Mouse (Mus musculus): ENCODE data around the gene Ptprcap. TPM values are rescaled to one million over a fixed set of nuclear protein-coding genes. Genes with fewer than 3 reads are reported as not detected.
"Not testable (repeated sequence)": the region's sequence is repeated elsewhere in the genome, so short reads cannot be mapped to it uniquely, and the experiment has no call there.

The Ptprcap gene
- polyA plus RNA-seq, 2 experiments, result 7.0 to 7.8 TPM

- H3K36me3 ChIP-seq (ENCODE audit: control insufficient read depth, insufficient read depth, low read length), result peaks cover 26% of the 10 kb centered on the region
- no peaks in the 10 kb centered on the region for H3K27me3 ChIP-seq (ENCODE audit: control insufficient read depth, insufficient read depth, low read length)
- 3% methylated on average over 38 of the region's 38 CpGs for WGBS
- peak overlapping the region; percentile 55 for H3K4me2 ChIP-seq (replicated peaks; ENCODE audit: low read depth, low read length, severe bottlenecking)
- H3K4me1 ChIP-seq (ENCODE audit: control insufficient read depth, insufficient read depth, low read length), result peaks cover 9% of the 10 kb centered on the region
- H3K27ac ChIP-seq (replicated peaks; ENCODE audit: low read depth, low read length), result peak overlapping the region; percentile 80
- DNase-seq (ENCODE audit: low spot score) (peak; percentile 99), ATAC-seq (ENCODE audit: low FRiP score, low read depth) (peak; percentile 81)
- no peaks in the 10 kb centered on the region for H3K9me3 ChIP-seq (ENCODE audit: control insufficient read depth, low read length)
- H3K4me3 ChIP-seq (replicated peaks; ENCODE audit: low read length), result peak overlapping the region; percentile 46
- H3K9ac ChIP-seq (ENCODE audit: low read depth, low read length, severe bottlenecking), result peak overlapping the region; percentile 66
- 0 out of 2 replicates have a peak, but pooled peaks have one; percentile 38 for TF ChIP-seq POLR2A (IDR thresholded peaks at IDR 0.05; ENCODE audit: borderline replicate concordance, extremely low read depth, insufficient read depth, insufficient read length)
Observed at GRCm38 (mm10) chr19:4121097-4121805, 32.2 kb upstream of the Ptprcap start.

- H3K36me3 ChIP-seq (ENCODE audit: control insufficient read depth, insufficient read depth, low read length), result peaks cover 21% of the 10 kb centered on the region
- DNase-seq (ENCODE audit: low spot score); H3K27me3 ChIP-seq (ENCODE audit: control insufficient read depth, insufficient read depth, low read length); H3K9ac ChIP-seq (ENCODE audit: low read depth, low read length, severe bottlenecking); ATAC-seq (ENCODE audit: low FRiP score, low read depth); H3K4me3 ChIP-seq (replicated peaks; ENCODE audit: low read length); H3K9me3 ChIP-seq (ENCODE audit: control insufficient read depth, low read length); H3K27ac ChIP-seq (replicated peaks; ENCODE audit: low read depth, low read length): not testable (repeated sequence)
- H3K4me1 ChIP-seq (ENCODE audit: control insufficient read depth, insufficient read depth, low read length), result peaks cover 14% of the 10 kb centered on the region
- 55% methylated on average over 6 of the region's 6 CpGs for WGBS
- 0 out of 2 replicates have a peak overlapping the region, but pooled peaks have one; percentile 6 for H3K4me2 ChIP-seq (replicated peaks; ENCODE audit: low read depth, low read length, severe bottlenecking)
Observed at GRCm38 (mm10) chr19:4121896-4122295, 31.5 kb upstream of the Ptprcap start.

- no peak for DNase-seq (ENCODE audit: low spot score)
- Histone ChIP-seq H3K4me2 (replicated peaks; ENCODE audit: low read depth, low read length, severe bottlenecking) (no peak overlapping the region), H3K27ac (replicated peaks; ENCODE audit: low read depth, low read length) (no peak overlapping the region), H3K9me3 (ENCODE audit: control insufficient read depth, low read length) (no peaks in the 10 kb centered on the region), H3K4me3 (replicated peaks; ENCODE audit: low read length) (no peak overlapping the region), H3K27me3 (ENCODE audit: control insufficient read depth, insufficient read depth, low read length) (no peaks in the 10 kb centered on the region), H3K9ac (ENCODE audit: low read depth, low read length, severe bottlenecking) (no peak overlapping the region), H3K36me3 (ENCODE audit: control insufficient read depth, insufficient read depth, low read length) (peaks cover 21% of the 10 kb centered on the region), H3K4me1 (ENCODE audit: control insufficient read depth, insufficient read depth, low read length) (peaks cover 17% of the 10 kb centered on the region)
- no peak for ATAC-seq (ENCODE audit: low FRiP score, low read depth)
- TF ChIP-seq POLR2A (IDR thresholded peaks at IDR 0.05; ENCODE audit: borderline replicate concordance, extremely low read depth, insufficient read depth, insufficient read length), result no peak
- 85% methylated on average over 7 of the region's 7 CpGs for WGBS
Observed at GRCm38 (mm10) chr19:4122411-4123370, 30.7 kb upstream of the Ptprcap start.

GRCm38 (mm10) chr19:4124432-4124831 lies 29.0 kb upstream of the Ptprcap start:
- Histone ChIP-seq H3K4me1 (ENCODE audit: control insufficient read depth, insufficient read depth, low read length) (peaks cover 17% of the 10 kb centered on the region), H3K4me3 (replicated peaks; ENCODE audit: low read length) (no peak overlapping the region), H3K9ac (ENCODE audit: low read depth, low read length, severe bottlenecking) (no peak overlapping the region; the same call in 1 of the 2 replicates), H3K27me3 (ENCODE audit: control insufficient read depth, insufficient read depth, low read length) (no peaks in the 10 kb centered on the region), H3K9me3 (ENCODE audit: control insufficient read depth, low read length) (no peaks in the 10 kb centered on the region), H3K4me2 (replicated peaks; ENCODE audit: low read depth, low read length, severe bottlenecking) (no peak overlapping the region), H3K27ac (replicated peaks; ENCODE audit: low read depth, low read length) (no peak overlapping the region), H3K36me3 (ENCODE audit: control insufficient read depth, insufficient read depth, low read length) (peaks cover 26% of the 10 kb centered on the region)
- no peak for DNase-seq (ENCODE audit: low spot score)
- WGBS, result 68% methylated on average over 4 of the region's 4 CpGs
- no peak for ATAC-seq (ENCODE audit: low FRiP score, low read depth)
- TF ChIP-seq POLR2A (IDR thresholded peaks at IDR 0.05; ENCODE audit: borderline replicate concordance, extremely low read depth, insufficient read depth, insufficient read length), result no peak

- H3K4me1 ChIP-seq (ENCODE audit: control insufficient read depth, insufficient read depth, low read length), result peaks cover 15% of the 10 kb centered on the region
- 8% methylated on average over 3 of the region's 4 CpGs for WGBS
- peak overlapping the region; percentile 86 for H3K4me3 ChIP-seq (replicated peaks; ENCODE audit: low read length)
- DNase-seq (ENCODE audit: low spot score), result peak; percentile 26
- H3K9ac ChIP-seq (ENCODE audit: low read depth, low read length, severe bottlenecking), result peak overlapping the region; percentile 84
- not testable (repeated sequence) for H3K9me3 ChIP-seq (ENCODE audit: control insufficient read depth, low read length); H3K27me3 ChIP-seq (ENCODE audit: control insufficient read depth, insufficient read depth, low read length)
- H3K36me3 ChIP-seq (ENCODE audit: control insufficient read depth, insufficient read depth, low read length), result peaks cover 34% of the 10 kb centered on the region
- H3K27ac ChIP-seq (replicated peaks; ENCODE audit: low read depth, low read length), result 0 out of 2 replicates have a peak overlapping the region, but pooled peaks have one; percentile 40
- ATAC-seq (ENCODE audit: low FRiP score, low read depth), result peak; percentile 8
- H3K4me2 ChIP-seq (replicated peaks; ENCODE audit: low read depth, low read length, severe bottlenecking), result peak overlapping the region; percentile 52
Observed at GRCm38 (mm10) chr19:4125268-4125667, 28.1 kb upstream of the Ptprcap start.

Measured in limb, embryonic 14.5 days (tissue).